Mouse (Mus musculus) skeletal muscle tissue, postnatal 0 days (tissue): ENCODE measurements around the gene Tnfaip8l3. TPM values are rescaled to one million over a fixed set of nuclear protein-coding genes. Genes with fewer than 3 reads are reported as not detected.

Source experiments
- polyA plus RNA-seq: library from polyadenylated mRNA; unstranded; fragments of >200 nt; fragmentation: Nextera tagmentation; extraction: Ambion mirVana; gene quantifications from 2 replicates; pipeline ENCODE4 v1.2.1, GENCODE M21; 2015

The Tnfaip8l3 gene
- polyA plus RNA-seq: 0.08 and 0.11 TPM in 2 replicates

GRCm38 (mm10) chr9:54068032-54068649 lies at the start of gene Tnfaip8l3:
Gene Tnfaip8l3, minus strand, starts transcription at chr9:54068388.

GRCm38 (mm10) chr9:53975122-53975518 lies 93.1 kb downstream of the Tnfaip8l3 start, which contains the start of gene Elmod1:
Gene Elmod1, minus strand, starts transcription at chr9:53975301.

Other genes with a start within 250 kb of the Tnfaip8l3 start
- gene Sln, start 218.2 kb downstream of the Tnfaip8l3 start, polyA plus RNA-seq: 1,790 and 2,883 TPM in 2 replicates
- 0.09 and 0.12 TPM in 2 replicates for gene Elmod1, start 93.1 kb downstream of the Tnfaip8l3 start, polyA plus RNA-seq
- gene Cyp19a1, start 199.7 kb upstream of the Tnfaip8l3 start, polyA plus RNA-seq: not detected in 2 replicates
- gene Gldn, start 218.1 kb upstream of the Tnfaip8l3 start, polyA plus RNA-seq: 0.10 and 0.14 TPM in 2 replicates